Mouse (Mus musculus) olfactory bulb, adult 2 months (tissue): Measurements from ENCODE around the gene Prkcb. TPM values are rescaled to one million over a fixed set of nuclear protein-coding genes. Genes with fewer than 3 reads are reported as not detected.

Experiments
- H3K27ac ChIP-seq: fragments of 200-500 bp; 2 replicates; pipeline ENCODE4 v1.5.1; 2012; ENCODE audit warnings: low read depth, low read length; ENCODE audit not compliant: insufficient read depth
- H3K4me1 ChIP-seq: fragments of 200-500 bp; 2 replicates; pipeline ENCODE4 v1.6.1; 2012; ENCODE audit warnings: low read length; ENCODE audit not compliant: control insufficient read depth, insufficient read depth
- H3K4me3 ChIP-seq: fragments of 200-500 bp; 2 replicates; pipeline ENCODE4 v1.5.1; 2012; ENCODE audit warnings: mild to moderate bottlenecking, low read depth, low read length, moderate library complexity; ENCODE audit not compliant: insufficient read depth
- CTCF ChIP-seq: fragments of 200-500 bp; IDR thresholded peaks from 2 replicates; pipeline ENCODE4 v1.5.1; 2012; ENCODE audit warnings: low read depth, mild to moderate bottlenecking, low read length, moderate library complexity; ENCODE audit not compliant: insufficient read depth
- POLR2A ChIP-seq: fragments of 200-500 bp; IDR thresholded peaks from 2 replicates; pipeline ENCODE4 v1.6.1; 2012; ENCODE audit warnings: mild to moderate bottlenecking, low read depth, low read length, moderate library complexity; ENCODE audit not compliant: insufficient read depth
- WGBS: fragments of 180-500 bp; shearing (Covaris S2); methylation state at CpG from one replicate; pipeline ENCODE4 v1.1.7; 2018; 5-methylcytosine and 5-hydroxymethylcytosine counted together
- polyA plus RNA-seq: library from polyadenylated mRNA; stranded (reverse); fragments of >200 nt; gene quantifications from 2 replicates; pipeline ENCODE4 v1.2.4, GENCODE M21; 2012; ENCODE audit warnings: low replicate concordance; ENCODE audit not compliant: missing spikeins, insufficient read depth, insufficient read length

The Prkcb gene
- polyA plus RNA-seq, 1 experiment, result 694 TPM

DNA sequence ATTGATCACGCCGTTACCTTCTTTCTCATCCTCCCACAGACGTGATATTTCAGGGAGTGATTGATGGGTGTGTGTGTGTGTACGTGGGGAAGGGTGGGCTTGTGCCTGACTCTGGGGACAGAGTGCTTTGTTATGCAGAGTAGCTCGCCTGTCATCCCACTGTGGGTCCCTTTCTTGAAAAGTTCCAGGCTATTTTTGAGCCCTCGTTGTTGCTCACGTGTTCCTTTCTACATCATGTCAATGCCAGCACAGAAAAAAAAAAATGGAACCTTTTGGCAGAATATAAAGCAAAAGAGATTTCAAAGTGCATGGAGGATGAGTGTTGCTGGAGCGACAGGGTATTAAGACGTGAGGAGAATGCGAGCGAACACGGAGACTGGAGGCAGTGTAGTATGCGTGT is 118.1 kb downstream of the Prkcb start:
- no peak for TF ChIP-seq POLR2A
- no peak for TF ChIP-seq CTCF
- H3K27ac ChIP-seq, result no peak overlapping the region

DNA sequence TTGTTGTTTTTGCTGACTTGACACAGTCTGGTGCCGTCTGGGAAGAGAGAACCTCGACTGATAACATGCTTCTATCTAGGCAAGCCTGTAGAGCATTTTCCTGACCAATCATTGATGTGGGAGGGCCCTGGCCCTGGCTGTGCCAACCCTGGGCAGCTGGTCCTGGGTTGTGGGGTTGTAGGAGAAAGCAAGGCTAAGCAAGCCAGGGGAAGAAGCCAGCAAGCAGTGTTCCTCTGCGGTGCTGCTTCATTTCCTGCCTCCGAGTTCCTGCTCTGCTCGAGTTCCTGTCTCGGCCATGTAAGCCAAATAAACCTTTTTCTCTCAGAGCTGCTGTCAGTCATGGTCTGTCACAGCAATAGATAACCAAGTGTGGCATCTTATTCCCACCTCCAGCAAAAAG is 121.4 kb downstream of the Prkcb start:
- WGBS, result 84% methylated on average over 6 of the region's 6 CpGs

More for the DNA sequence above, 118.1 kb downstream of the Prkcb start:
- Histone ChIP-seq H3K4me1 (peaks cover 26% of the 10 kb centered on the region), H3K4me3 (no peak overlapping the region)
- 63% methylated on average over 13 of the region's 13 CpGs for WGBS

DNA sequence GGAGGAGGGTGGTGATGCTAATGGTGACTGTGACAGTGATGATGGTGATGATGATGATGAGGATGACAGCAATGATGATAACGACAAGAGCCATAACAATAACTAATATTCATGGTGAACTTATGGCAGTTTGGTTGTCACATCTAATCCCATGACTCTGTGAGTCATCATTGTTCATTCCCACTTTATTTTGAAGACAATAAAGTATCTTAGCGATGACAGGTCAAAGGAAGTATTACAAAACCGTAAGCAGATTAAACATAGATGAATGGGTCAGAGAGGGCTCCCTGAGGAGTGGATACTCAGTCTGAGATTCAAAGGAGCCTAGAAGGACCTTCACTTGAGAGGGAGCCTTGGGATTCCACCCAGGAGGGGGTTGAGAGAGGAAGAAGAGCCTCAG is 122.3 kb downstream of the Prkcb start:
- Histone ChIP-seq H3K27ac (no peak overlapping the region), H3K4me1 (peaks cover 15% of the 10 kb centered on the region), H3K4me3 (no peak overlapping the region)
- TF ChIP-seq POLR2A (no peak), CTCF (no peak)
- WGBS, result 90% methylated on average over 3 of the region's 3 CpGs

More for the DNA sequence above, 121.4 kb downstream of the Prkcb start:
- no peak overlapping the region for H3K4me3 ChIP-seq
- TF ChIP-seq POLR2A (no peak), CTCF (no peak)
- peaks cover 20% of the 10 kb centered on the region for H3K4me1 ChIP-seq
- H3K27ac ChIP-seq, result no peak overlapping the region

DNA sequence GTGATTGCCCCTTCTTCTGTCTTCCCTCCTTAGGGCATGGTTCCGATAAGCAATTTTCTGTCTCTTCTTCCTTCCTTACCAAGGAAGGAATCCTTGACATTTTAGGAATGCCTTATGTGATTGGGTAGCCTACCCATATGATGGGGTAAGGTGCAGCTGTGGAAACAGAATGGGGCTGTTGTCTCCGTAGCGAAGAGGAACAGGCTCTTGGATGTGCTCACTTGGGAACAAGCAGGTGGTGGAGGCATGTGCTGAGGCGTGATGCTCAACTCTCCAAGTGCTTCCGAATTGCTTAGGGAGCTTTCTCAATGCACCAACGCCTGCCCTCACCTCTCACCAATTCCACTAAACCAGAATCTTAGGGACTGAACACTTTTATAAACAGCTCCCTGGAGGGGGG is 124.7 kb downstream of the Prkcb start:
- no peak overlapping the region for H3K27ac ChIP-seq
- peaks cover 15% of the 10 kb centered on the region for H3K4me1 ChIP-seq
- WGBS, result 85% methylated on average over 6 of the region's 6 CpGs
- no peak overlapping the region for H3K4me3 ChIP-seq
- no peak for TF ChIP-seq POLR2A
- no peak for TF ChIP-seq CTCF

DNA sequence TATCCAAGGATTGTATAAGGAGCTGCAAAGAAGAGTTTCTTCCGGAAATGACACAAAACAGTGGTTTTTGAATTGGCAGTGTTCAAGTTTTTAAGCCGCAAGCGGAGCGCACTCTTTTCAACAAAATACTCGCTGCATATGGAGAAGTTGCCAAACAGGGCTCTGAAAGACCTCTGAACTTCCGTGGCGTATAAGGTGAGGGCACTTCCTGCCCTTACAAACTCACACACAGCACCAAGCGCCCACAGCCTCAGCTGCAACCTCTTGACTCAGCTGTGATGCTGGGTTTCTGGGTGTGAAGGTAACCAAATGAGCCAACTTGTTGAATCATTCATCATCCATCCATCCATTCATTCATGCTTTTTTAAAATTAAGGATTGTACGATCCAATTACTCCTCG is 125.6 kb downstream of the Prkcb start:
- 91% methylated on average over 10 of the region's 10 CpGs for WGBS
- Histone ChIP-seq H3K4me1 (peaks cover 23% of the 10 kb centered on the region), H3K4me3 (no peak overlapping the region), H3K27ac (no peak overlapping the region)
- TF ChIP-seq CTCF, result no peak
- no peak for TF ChIP-seq POLR2A

DNA sequence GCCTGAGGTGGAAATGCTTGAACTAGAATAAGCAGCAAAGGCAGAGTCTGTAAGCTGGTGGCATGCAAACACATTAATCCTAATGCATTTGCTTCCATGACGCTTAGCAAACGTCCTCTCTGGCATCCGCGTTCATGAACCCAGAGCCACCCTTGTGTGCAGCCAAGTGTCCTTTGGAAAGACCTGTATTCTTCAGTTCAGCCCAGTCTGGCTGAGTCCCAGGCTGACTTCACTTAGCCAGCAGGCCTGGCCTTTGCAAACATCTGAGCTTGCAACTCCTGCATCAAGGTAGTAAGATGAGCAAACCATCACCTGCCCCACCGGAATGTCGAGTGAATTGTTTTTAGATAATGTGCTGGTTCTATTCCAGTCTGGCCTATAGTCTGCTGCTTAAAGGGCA is 126.1 kb downstream of the Prkcb start:
- Histone ChIP-seq H3K4me1 (peaks cover 24% of the 10 kb centered on the region), H3K27ac (no peak overlapping the region), H3K4me3 (no peak overlapping the region)
- WGBS, result 82% methylated on average over 6 of the region's 6 CpGs
- TF ChIP-seq CTCF (no peak), POLR2A (no peak)

DNA sequence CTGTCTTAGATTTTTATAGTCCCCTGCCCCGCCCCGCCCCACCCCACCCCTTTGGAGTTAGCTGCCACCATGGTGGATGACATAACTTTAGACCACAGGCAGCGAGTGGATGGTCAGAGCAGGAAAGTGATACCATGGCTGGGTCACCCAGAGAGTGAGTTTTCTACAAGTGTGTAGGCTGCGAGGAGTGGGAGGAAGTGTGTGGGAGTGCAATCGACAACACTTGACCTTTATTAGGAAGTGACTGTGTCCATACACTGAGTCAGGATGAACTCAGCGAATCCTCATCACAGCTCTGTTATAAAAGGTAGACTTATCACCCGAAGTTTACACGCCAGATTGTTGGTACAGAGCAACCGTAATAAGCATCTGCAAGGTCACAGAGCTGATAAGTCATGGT is 126.8 kb downstream of the Prkcb start:
- WGBS, result 89% methylated on average over 9 of the region's 9 CpGs

DNA sequence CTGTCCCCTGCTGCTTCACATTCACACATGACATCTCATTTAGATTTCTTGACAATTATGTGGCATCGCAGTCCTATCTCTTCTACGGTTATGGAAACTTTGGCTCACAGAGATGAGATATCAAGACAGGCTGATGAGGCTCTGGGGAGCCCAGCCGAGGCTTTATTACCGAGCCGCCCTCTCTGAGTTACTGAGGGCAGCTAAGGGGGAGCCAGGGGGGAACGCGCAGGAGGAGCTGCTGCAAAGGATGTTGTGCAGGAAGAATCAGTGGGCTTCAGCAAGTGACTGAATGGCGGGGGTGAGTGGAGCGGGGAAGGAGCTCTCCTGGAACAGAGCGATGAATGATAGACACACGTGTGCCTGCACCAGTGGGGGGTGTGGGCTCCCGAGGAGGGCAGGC is 127.4 kb downstream of the Prkcb start:
- Histone ChIP-seq H3K27ac (no peak overlapping the region), H3K4me1 (peaks cover 24% of the 10 kb centered on the region), H3K4me3 (no peak overlapping the region)
- WGBS, result 78% methylated on average over 12 of the region's 12 CpGs
- no peak for TF ChIP-seq POLR2A
- TF ChIP-seq CTCF, result no peak

More for the DNA sequence above, 126.8 kb downstream of the Prkcb start:
- no peak overlapping the region for H3K4me3 ChIP-seq
- TF ChIP-seq CTCF, result no peak
- no peak for TF ChIP-seq POLR2A
- peaks cover 24% of the 10 kb centered on the region for H3K4me1 ChIP-seq
- H3K27ac ChIP-seq, result no peak overlapping the region

DNA sequence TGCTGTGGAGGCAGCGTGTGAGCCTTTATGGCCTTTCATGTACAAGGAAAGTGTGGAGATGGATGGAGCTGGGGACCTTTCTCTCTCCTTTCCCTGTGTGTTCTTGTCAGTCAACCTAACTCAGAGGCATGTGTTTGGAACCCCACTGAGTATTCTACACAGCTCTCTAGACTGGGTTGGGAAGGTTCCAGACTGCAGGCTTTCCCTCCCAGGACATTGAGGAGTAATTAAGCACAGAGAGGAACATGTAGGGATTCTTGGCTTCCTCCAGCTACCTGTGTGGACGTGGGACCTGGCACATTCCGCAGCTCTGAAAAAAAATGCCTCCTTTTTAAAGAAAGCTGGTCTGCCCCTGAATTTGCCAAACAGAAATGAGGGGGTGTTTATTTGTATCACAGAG is 130.0 kb downstream of the Prkcb start:
- 45% methylated on average over 3 of the region's 3 CpGs for WGBS
- H3K4me3 ChIP-seq, result no peak overlapping the region
- no peak overlapping the region for H3K27ac ChIP-seq
- no peak for TF ChIP-seq CTCF
- TF ChIP-seq POLR2A, result no peak
- peaks cover 22% of the 10 kb centered on the region for H3K4me1 ChIP-seq

DNA sequence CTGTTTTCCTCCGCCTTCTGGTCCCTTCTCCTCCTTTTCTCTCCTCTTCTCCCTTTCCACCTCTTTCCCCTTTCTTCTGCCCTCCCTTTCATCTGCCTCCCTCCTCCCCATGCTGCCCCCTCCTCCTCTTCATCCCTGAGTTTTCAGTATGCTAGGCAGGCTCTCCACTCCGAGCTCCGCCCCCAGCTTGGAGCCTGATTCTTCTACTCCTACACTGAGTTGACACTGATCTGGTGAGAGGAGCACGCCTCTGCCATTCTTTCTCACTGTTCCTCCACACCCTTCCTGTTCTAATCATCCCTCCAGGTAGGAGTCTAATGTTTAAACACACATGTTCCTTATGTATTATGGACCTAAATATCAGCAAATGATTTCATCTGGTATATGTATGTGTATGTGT is 135.3 kb downstream of the Prkcb start:
- 41% methylated on average over 4 of the region's 4 CpGs for WGBS
- no peak overlapping the region for H3K27ac ChIP-seq
- peaks cover 9% of the 10 kb centered on the region for H3K4me1 ChIP-seq
- TF ChIP-seq POLR2A (no peak), CTCF (no peak)
- no peak overlapping the region for H3K4me3 ChIP-seq

DNA sequence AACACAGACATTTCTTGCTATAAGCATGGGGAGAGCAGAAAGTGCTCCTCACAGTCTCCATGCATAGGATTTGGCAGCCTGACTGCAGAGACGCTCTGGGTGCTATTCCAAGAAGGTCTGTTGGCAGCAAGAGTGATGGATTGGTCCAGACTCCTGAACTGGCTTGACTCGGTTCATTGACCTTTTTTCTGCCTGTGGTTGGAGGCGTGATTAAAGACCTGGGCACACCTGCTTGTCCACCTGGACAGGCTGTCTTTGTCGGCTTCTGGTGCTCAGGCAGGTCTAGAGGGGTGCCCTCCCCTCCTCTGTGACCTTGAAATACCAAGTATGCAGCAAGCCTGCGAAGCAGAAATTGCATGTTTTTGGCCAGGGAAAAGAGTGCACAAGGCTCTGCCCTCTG is 140.6 kb downstream of the Prkcb start:
- H3K4me3 ChIP-seq, result no peak overlapping the region
- TF ChIP-seq POLR2A (no peak), CTCF (no peak)
- H3K4me1 ChIP-seq, result peaks cover 3% of the 10 kb centered on the region; the same call in 1 of the 2 replicates
- no peak overlapping the region for H3K27ac ChIP-seq
- WGBS, result 83% methylated on average over 5 of the region's 5 CpGs
